Mouse (Mus musculus) midbrain, embryonic 14.5 days (tissue): Measurements from ENCODE around the gene Anks1b. TPM values are rescaled to one million over a fixed set of nuclear protein-coding genes. Genes with fewer than 3 reads are reported as not detected.

Experiments used
- ATAC-seq: fragments of 200-750 bp; cut with Nextera tagmentation; 2 replicates; pipeline ENCODE4 v1.8.0; 2017; ENCODE audit warnings: moderate number of reproducible peaks, moderate library complexity; ENCODE audit not compliant: low FRiP score, low TSS enrichment
- DNase-seq: peaks from one replicate; pipeline ENCODE4 v3.0.0-alpha.2; 2015
- H3K27ac ChIP-seq: fragments of 300-500 bp; sonication (generic); replicated peaks from 2 replicates; pipeline ENCODE4 v1.5.1; 2014; ENCODE audit warnings: mild to moderate bottlenecking, low read depth, low read length, moderate library complexity
- H3K27me3 ChIP-seq: fragments of 300-500 bp; sonication (generic); 2 replicates; pipeline ENCODE4 v1.6.1; 2014; ENCODE audit warnings: low read length, control low read depth, mixed read lengths; ENCODE audit not compliant: control insufficient read depth, insufficient read depth
- H3K36me3 ChIP-seq: fragments of 300-500 bp; sonication (generic); 2 replicates; pipeline ENCODE4 v1.6.1; 2014; ENCODE audit warnings: low read length, control low read depth; ENCODE audit not compliant: control insufficient read depth, insufficient read depth
- H3K4me1 ChIP-seq: fragments of 300-500 bp; sonication (generic); 2 replicates; pipeline ENCODE4 v1.6.1; 2014; ENCODE audit warnings: mild to moderate bottlenecking, antibody characterized with exemption, low read length, control low read depth; ENCODE audit not compliant: control insufficient read depth, insufficient read depth
- H3K4me2 ChIP-seq: fragments of 300-500 bp; sonication (generic); 2 replicates; pipeline ENCODE4 v1.6.1; 2014; ENCODE audit warnings: mild to moderate bottlenecking, low read length, moderate library complexity
- H3K4me3 ChIP-seq: fragments of 300-500 bp; sonication (generic); replicated peaks from 2 replicates; pipeline ENCODE4 v1.5.1; 2014; ENCODE audit warnings: low read depth, low read length
- H3K9ac ChIP-seq: fragments of 300-500 bp; sonication (generic); replicated peaks from 2 replicates; pipeline ENCODE4 v1.6.1; 2014; ENCODE audit warnings: mild to moderate bottlenecking, low read length, moderate library complexity
- H3K9me3 ChIP-seq: fragments of 300-500 bp; sonication (generic); 2 replicates; pipeline ENCODE4 v1.6.1; 2016; ENCODE audit warnings: low read length, control low read depth, mixed read lengths; ENCODE audit not compliant: control insufficient read depth
- WGBS: fragments of 180-500 bp; shearing (Covaris S2); extraction: QIAGEN DNeasy Blood & Tissue Kit; methylation state at CpG from one replicate; pipeline ENCODE4 v1.1.7; 2014; 5-methylcytosine and 5-hydroxymethylcytosine counted together
- polyA plus RNA-seq: library from polyadenylated mRNA; unstranded; fragments of >200 nt; fragmentation: Nextera tagmentation; extraction: Ambion mirVana; gene quantifications from 2 replicates; pipeline ENCODE4 v1.2.1, GENCODE M21; 2014

Gene Anks1b
- polyA plus RNA-seq, 1 experiment from 2014 or later, result 73.1 TPM

DNA sequence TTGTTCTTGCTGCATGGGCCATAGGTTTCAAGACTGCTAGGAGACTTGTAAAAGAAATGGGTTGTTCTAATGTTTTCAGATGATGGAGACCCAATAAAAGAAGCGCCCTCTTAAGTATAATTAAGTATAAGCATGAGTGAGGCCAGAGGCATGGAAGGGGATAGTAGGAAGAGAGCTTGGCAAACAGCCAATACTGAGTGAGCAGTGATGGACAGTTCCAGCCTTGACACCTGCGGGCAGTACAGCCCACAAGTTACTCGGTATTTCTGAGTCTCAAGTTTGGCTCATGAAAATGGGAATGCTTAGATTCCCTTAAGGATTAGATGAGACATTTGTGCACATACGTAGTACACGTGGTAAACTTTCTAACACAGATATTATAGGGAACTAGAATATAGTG, 1016.3 kb downstream of the Anks1b start:
- Histone ChIP-seq H3K27me3 (no peaks in the 10 kb centered on the region), H3K4me1 (0 out of 2 replicates have a peak, but pooled peaks cover 3% of the 10 kb centered on the region), H3K27ac (no peak overlapping the region), H3K9me3 (no peaks in the 10 kb centered on the region), H3K36me3 (no peaks in the 10 kb centered on the region), H3K9ac (no peak overlapping the region), H3K4me2 (no peak overlapping the region), H3K4me3 (no peak overlapping the region)
- WGBS, result 81% methylated on average over 5 of the region's 5 CpGs
- ATAC-seq (no peak), DNase-seq (no peak)

DNA sequence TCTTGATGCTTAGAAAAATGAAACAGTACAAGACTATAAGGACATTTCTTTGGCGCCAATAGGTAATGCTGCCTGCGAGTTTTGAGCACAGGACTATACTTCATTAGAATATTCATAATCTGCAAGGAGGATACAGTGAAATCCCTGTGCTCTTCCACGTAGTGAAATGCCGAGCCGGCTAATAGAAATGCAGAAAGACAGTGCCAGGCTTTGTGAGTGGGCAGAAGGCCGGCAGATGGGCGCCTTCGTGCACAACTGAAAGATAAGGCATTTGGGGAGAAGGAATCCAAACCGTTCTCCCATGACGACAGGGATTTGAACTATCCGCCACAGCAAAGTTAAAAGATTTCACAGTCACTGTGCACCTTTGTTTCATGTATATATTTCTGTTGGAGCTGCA, 1019.4 kb downstream of the Anks1b start:
- Histone ChIP-seq H3K9ac (no peak overlapping the region), H3K27ac (peak overlapping the region; percentile 73), H3K27me3 (no peaks in the 10 kb centered on the region), H3K4me3 (no peak overlapping the region), H3K9me3 (no peaks in the 10 kb centered on the region), H3K4me1 (0 out of 2 replicates have a peak, but pooled peaks cover 3% of the 10 kb centered on the region), H3K4me2 (no peak overlapping the region), H3K36me3 (0 out of 2 replicates have a peak, but pooled peaks cover 4% of the 10 kb centered on the region)
- WGBS, result 45% methylated on average over 11 of the region's 11 CpGs
- DNase-seq (peak; percentile 64), ATAC-seq (no peak)

DNA sequence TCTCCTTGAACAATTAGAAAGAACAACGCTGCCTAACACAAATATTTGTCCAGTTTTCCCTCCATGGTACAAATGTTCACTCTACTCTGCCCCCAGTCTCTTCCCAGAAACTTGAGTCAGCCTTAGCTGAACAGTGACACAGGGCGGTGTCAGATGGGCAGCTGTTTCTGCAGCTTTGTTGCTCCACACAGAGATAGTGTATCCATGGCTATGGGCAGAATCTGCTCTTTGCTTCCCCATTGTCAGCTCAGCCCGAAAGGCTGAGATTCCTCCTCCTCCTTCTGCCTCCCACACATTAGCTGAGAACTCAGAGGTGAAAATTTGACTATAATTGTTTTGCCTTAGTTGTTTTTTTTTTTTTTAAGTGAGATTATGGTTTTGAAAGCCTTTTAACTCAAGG, 1024.6 kb downstream of the Anks1b start:
- no peak for ATAC-seq
- H3K4me2 ChIP-seq, result no peak overlapping the region
- no peak overlapping the region for H3K4me3 ChIP-seq
- no peak for DNase-seq
- H3K4me1 ChIP-seq, result no peaks in the 10 kb centered on the region
- no peaks in the 10 kb centered on the region for H3K9me3 ChIP-seq
- WGBS, result 76% methylated on average over 3 of the region's 3 CpGs
- no peaks in the 10 kb centered on the region for H3K27me3 ChIP-seq
- no peak overlapping the region for H3K27ac ChIP-seq
- no peak overlapping the region for H3K9ac ChIP-seq
- 0 out of 2 replicates have a peak, but pooled peaks cover 6% of the 10 kb centered on the region for H3K36me3 ChIP-seq

GRCm38 (mm10) chr10:90904185-90904584, 1030.9 kb downstream of the Anks1b start:
- Histone ChIP-seq H3K9ac (no peak overlapping the region), H3K27ac (no peak overlapping the region), H3K9me3 (no peaks in the 10 kb centered on the region), H3K4me2 (no peak overlapping the region), H3K4me1 (no peaks in the 10 kb centered on the region), H3K36me3 (0 out of 2 replicates have a peak, but pooled peaks cover 2% of the 10 kb centered on the region), H3K4me3 (no peak overlapping the region), H3K27me3 (no peaks in the 10 kb centered on the region)
- ATAC-seq (no peak), DNase-seq (no peak)

- Histone ChIP-seq H3K36me3 (no peaks in the 10 kb centered on the region), H3K4me1 (no peaks in the 10 kb centered on the region), H3K27ac (no peak overlapping the region), H3K27me3 (no peaks in the 10 kb centered on the region), H3K4me2 (no peak overlapping the region), H3K9ac (no peak overlapping the region), H3K9me3 (no peaks in the 10 kb centered on the region), H3K4me3 (no peak overlapping the region)
- WGBS, result 77% methylated on average over 8 of the region's 8 CpGs
- ATAC-seq (no peak), DNase-seq (no peak)
These were observed 1034.1 kb downstream of the Anks1b start for GRCm38 (mm10) chr10:90907381-90907780.

- no peak overlapping the region for H3K27ac ChIP-seq
- DNase-seq (no peak), ATAC-seq (no peak)
- H3K4me1 ChIP-seq, result no peaks in the 10 kb centered on the region
- no peak overlapping the region for H3K9ac ChIP-seq
- no peaks in the 10 kb centered on the region for H3K27me3 ChIP-seq
- no peaks in the 10 kb centered on the region for H3K9me3 ChIP-seq
- H3K36me3 ChIP-seq, result no peaks in the 10 kb centered on the region; the same call in 1 of the 2 replicates
- 92% methylated on average over 7 of the region's 7 CpGs for WGBS
- H3K4me3 ChIP-seq, result no peak overlapping the region
- H3K4me2 ChIP-seq, result no peak overlapping the region
These were observed 1050.2 kb downstream of the Anks1b start for GRCm38 (mm10) chr10:90923476-90923875.

DNA sequence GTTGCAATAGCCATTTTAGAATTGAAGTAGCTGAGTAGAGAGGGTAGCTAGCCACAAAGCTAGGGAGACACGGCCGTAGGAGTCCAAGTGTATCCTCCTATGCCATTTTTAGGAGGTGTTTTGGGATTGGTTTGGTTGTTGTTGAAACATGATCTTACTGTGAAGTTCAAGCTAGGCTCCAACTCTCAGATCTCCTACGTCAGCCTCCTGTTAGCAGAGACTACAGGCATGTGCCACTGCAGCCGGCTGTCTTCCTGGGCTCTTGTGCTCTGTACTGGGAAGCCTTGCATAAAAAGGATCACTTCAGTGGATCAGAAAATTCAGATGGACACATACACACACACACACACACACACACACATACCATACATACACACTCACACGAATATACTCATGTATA, 1059.8 kb downstream of the Anks1b start:
- Histone ChIP-seq H3K4me2 (no peak overlapping the region), H3K4me3 (no peak overlapping the region), H3K4me1 (no peaks in the 10 kb centered on the region; the same call in 1 of the 2 replicates), H3K27me3 (no peaks in the 10 kb centered on the region), H3K9me3 (no peaks in the 10 kb centered on the region), H3K36me3 (no peaks in the 10 kb centered on the region), H3K27ac (no peak overlapping the region), H3K9ac (no peak overlapping the region)
- ATAC-seq (no peak), DNase-seq (no peak)
- 83% methylated on average over 5 of the region's 5 CpGs for WGBS

- 67% methylated on average over 13 of the region's 13 CpGs for WGBS
- Histone ChIP-seq H3K4me3 (no peak overlapping the region), H3K27me3 (no peaks in the 10 kb centered on the region), H3K4me1 (no peaks in the 10 kb centered on the region; the same call in 1 of the 2 replicates), H3K27ac (no peak overlapping the region), H3K9ac (no peak overlapping the region), H3K36me3 (no peaks in the 10 kb centered on the region), H3K9me3 (no peaks in the 10 kb centered on the region), H3K4me2 (no peak overlapping the region)
- no peak for ATAC-seq
- DNase-seq, result no peak
These were observed 1061.4 kb downstream of the Anks1b start for GRCm38 (mm10) chr10:90934678-90935077.

DNA sequence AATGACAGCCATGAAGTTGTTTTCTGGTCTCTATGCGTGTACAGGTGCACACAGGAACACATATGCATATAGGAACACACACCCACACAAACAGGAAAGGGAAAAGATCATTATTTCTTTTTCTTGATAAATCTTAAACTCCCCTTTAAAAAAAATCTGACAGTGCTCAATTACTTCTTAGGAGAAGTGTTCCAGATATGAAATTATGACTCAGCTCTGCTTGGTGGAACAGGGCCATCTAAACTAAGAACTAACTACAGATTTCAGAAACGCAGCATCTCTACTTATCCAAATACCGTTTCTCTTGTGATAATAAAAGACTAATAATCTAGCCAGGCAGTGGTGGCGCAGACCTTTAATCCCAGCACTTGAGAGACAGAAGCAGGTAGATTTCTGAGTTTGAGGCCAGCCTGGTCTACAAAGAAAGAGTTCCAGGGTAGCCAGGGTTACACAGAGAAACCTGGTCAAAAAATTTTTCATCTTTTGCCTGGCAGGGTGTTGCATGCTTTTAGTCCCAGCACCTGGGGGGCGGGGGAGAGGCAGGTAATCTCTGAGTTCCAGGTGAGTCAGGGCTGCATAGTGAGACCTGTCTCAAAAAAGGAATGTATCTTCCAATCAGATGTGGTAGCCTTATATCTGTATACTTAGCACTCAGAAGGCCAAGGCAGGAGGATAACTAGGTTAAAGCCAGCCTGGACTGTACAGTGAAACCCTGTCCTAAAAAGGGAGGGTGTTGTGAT, 1064.6 kb downstream of the Anks1b start:
- ATAC-seq (no peak), DNase-seq (no peak)
- Histone ChIP-seq H3K27me3 (no peaks in the 10 kb centered on the region), H3K9me3 (no peaks in the 10 kb centered on the region), H3K27ac (no peak overlapping the region), H3K4me2 (no peak overlapping the region), H3K4me1 (no peaks in the 10 kb centered on the region), H3K4me3 (no peak overlapping the region), H3K9ac (no peak overlapping the region), H3K36me3 (peaks cover 9% of the 10 kb centered on the region; the same call in 1 of the 2 replicates)
- 93% methylated on average over 5 of the region's 5 CpGs for WGBS
